Mouse (Mus musculus) thymus, adult 18-20 months (tissue): ENCODE data around the gene Rhox4c.
"Not testable (repeated sequence)": the region's sequence is repeated elsewhere in the genome, so short reads cannot be mapped to it uniquely, and the experiment has no call there.

Source experiments
- DNase-seq, 2 experiments: peaks; one replicate each; pipeline ENCODE4 v3.0.0; 2022; ENCODE audit warnings: mixed read lengths in 2 of 2

Gene Rhox4c

GRCm38 (mm10) chrX:37480037-37480436 is at the start of gene Rhox4c:
TSS of gene Rhox4c (plus strand) at chrX:37480337.
- not testable (repeated sequence) for DNase-seq

- DNase-seq, result not testable (repeated sequence)
These were observed 47.9 kb upstream of the Rhox4c start, which contains the start of gene Rhox4b for GRCm38 (mm10) chrX:37432194-37432593. TSS of gene Rhox4b (plus strand) at chrX:37432494.

GRCm38 (mm10) chrX:37453380-37453779 is 26.8 kb upstream of the Rhox4c start, which contains the start of gene Rhox2c:
TSS of gene Rhox2c (plus strand) at chrX:37453680.
- DNase-seq, result not testable (repeated sequence)

GRCm38 (mm10) chrX:37458285-37458684 is 21.9 kb upstream of the Rhox4c start, which contains the start of gene Rhox3c:
TSS of gene Rhox3c (plus strand) at chrX:37458585.
- DNase-seq, result not testable (repeated sequence)

GRCm38 (mm10) chrX:37514059-37514458 is 33.9 kb downstream of the Rhox4c start, which contains the start of gene Rhox4d:
TSS of gene Rhox4d (plus strand) at chrX:37514359.
- DNase-seq, result not testable (repeated sequence)

GRCm38 (mm10) chrX:37530152-37530551 is 50.0 kb downstream of the Rhox4c start, which contains the start of gene Rhox2e:
TSS of gene Rhox2e (plus strand) at chrX:37530452.
- not testable (repeated sequence) for DNase-seq
